Mouse (Mus musculus) testis, adult 2 months (tissue): ENCODE results near the gene Aff1.

Experiments
- CTCF ChIP-seq: fragments of 200-500 bp; IDR thresholded peaks from 2 replicates; pipeline ENCODE4 v1.5.1; 2012; ENCODE audit warnings: low read depth, mild to moderate bottlenecking, inconsistent platforms, low read length, moderate library complexity; ENCODE audit not compliant: control insufficient read depth, insufficient read depth, insufficient replicate concordance
- POLR2A ChIP-seq: fragments of 200-500 bp; IDR thresholded peaks from 2 replicates; pipeline ENCODE4 v1.6.1; 2012; ENCODE audit warnings: low read depth, mild to moderate bottlenecking, inconsistent platforms, low read length, moderate library complexity; ENCODE audit not compliant: control insufficient read depth

DNA sequence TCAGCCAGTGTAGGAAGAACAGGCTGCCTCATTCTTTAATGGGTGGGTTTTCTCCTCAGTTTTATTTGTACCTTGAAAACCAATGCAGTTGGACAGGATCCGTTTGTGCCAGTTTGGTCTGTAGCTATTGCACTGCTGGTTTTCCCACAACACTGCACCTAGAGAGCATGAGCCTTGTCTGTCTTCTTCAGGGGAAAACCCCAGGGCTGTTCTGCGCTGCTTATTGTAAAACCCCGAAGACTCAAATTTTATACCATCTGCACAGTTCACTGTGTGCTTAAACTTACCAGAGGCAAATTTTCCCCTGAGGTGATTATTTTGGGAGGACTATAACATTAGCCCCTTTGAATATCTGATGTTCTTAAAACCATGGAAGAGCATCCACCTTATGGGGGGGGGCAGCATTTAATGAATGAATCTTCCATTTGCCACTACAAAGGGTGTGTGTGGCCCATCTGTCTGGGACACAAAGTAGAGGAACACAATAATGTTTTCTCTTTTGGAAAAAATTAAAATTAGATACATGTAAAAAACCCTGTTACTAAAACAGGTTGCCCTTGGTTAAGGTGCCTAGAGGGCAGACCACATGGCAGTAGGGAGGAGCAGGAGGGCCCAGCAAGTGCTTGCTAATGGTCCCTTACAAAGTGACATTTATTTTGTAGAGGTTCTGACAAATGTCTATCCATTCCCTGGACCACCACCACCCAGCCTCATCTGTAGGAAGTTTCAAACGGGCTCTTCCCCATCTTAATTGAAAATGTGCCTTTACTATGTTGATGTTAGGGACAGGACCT is 160.8 kb downstream of the Aff1 start:
- TF ChIP-seq POLR2A (no peak), CTCF (no peak)
